Mouse (Mus musculus) NIH3T3 (cell line): ENCODE measurements around the gene Msh2.
"Not testable (repeated sequence)": the region's sequence is repeated elsewhere in the genome, so short reads cannot be mapped to it uniquely, and the experiment has no call there.

Experiments
- DNase-seq: peaks from one replicate; pipeline ENCODE4 v3.0.0-alpha.2; 2012; ENCODE audit warnings: low read depth

Msh2 gene

DNA sequence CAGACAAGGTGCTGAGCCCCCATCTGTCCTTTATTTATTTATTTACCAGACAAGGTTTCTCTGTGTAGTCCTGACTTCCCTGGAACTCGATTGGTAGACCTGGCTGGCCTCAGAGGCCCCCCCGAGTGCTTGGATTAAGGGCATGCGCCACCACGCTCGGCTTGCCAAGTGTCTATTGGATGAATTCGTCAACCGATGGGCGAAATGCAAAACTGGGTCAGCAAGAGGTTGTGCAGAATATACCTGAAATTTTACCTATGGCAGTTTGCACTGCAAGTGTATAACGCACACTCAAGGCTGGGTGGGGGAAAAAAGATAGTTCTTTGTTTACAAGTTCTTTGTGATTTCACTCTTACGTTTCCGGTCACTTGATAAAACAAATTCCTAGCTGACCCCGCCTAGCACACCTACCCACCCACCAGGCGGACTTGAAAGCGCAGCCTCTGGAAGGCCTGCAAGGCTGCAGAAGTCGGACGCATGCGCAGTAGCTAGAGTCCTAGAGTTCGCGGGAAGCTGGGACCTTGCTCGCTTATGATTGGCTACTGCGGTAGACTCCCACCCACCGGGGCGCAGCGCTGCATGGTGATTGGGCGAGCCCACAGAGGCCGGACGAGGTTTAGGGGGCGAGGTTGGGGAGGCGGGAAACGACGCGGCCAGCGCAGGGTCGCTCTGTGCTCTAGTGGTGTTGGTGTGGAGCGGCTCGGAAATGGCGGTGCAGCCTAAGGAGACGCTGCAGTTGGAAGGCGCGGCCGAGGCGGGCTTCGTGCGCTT lies at the start of gene Msh2:
Gene Msh2, plus strand, starts transcription at position 441 of the 771 bp plus-strand sequence.
- DNase-seq: peak; percentile 98

DNA sequence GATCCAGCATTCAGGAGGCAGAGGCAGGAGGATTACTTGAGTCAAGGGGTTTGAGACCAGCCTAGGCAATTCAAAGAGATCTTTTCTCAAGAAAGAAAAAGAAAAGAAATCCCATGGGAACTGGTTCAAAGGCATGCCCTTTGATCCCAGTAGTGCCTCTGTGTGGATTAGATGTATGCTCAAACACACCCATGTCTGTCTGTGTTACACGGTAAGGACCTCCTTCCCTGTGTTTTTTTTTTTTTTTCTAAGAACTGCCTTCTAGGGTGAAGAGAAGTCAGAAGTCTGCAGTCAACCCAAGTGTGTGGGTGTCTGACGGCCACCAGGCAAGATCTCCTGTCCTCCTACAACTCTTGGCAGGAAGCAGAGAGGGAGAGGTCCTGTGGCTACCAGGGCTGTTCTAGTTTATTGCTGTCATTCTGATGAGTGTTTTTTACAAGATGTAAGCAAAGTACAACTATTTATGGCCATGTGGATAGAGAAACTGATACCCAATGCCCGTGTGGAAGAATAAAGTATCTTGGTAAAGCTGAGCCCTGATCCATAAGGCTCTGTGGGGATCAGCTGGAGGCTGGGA lies 46.5 kb upstream of the Msh2 start:
- no peak for DNase-seq

- no peak for DNase-seq
Observed at GRCm38 (mm10) chr17:87628144-87628543, 44.0 kb upstream of the Msh2 start.

- DNase-seq: peak; percentile 73
Observed at GRCm38 (mm10) chr17:87628706-87629105, 43.4 kb upstream of the Msh2 start.

DNA sequence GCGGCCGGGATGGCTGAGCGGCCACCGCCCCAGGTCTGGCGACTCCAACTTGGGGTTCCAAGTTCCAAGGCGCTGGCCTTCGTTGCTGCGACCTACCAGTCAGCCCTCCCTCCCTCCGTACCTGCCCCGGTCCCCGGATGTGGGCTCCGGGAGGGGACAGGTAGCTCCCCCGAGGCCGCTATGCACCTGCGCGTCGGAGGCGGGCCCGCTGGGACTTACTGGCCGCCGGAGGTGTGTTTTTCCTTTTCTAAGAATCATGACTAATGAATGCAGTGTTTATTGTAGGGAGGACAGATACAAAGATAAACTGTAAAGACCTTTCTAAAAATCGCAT lies 35.1 kb upstream of the Msh2 start:
- DNase-seq: no peak

- no peak for DNase-seq
Observed at GRCm38 (mm10) chr17:87639242-87639641, 32.9 kb upstream of the Msh2 start.

- DNase-seq: no peak
Observed at GRCm38 (mm10) chr17:87640272-87640671, 31.9 kb upstream of the Msh2 start.

DNA sequence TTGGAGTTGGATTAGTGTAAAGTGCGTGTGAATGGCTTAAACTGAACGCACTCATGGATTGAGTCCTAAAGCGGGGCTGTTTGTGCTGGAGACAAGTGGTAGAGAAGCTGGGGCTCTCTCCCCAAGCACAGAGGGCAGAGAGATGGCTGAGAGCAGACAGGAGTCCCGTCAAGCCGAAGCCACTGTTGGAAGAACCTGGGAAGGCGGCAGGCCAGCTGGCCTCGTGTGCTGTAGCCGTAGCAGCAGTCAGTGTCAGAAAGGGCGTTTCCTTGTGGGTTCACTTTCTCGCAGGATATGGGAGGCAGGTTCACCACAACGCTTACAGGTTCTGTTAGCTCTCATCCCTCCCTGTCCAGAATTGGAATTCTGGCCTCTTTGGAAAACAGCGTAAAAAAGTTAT lies 31.1 kb upstream of the Msh2 start:
- no peak for DNase-seq

- DNase-seq: no peak
Observed at GRCm38 (mm10) chr17:87642744-87643143, 29.4 kb upstream of the Msh2 start.

DNA sequence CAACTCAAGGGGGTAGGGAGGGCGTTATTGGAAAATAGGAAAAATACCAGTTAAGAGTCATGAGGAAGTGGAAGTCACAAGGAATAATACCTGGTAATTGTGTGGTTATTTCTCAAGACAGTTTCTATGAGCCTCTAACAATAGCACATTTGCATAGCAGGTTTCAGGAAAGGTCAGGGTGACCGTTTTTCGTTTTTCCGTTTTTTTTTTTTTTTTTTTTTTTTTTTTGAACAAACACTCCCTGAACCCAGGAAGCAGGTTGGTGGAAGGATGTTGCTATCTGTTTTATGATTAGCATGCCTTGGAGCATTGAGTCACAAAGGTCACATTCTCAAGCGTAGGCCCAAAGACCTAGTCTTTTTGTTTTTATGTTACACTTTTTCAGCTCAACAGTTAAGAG lies 16.5 kb upstream of the Msh2 start:
- not testable (repeated sequence) for DNase-seq

- DNase-seq: peak; percentile 59
Observed at GRCm38 (mm10) chr17:87661958-87662573, 10.1 kb upstream of the Msh2 start.

DNA sequence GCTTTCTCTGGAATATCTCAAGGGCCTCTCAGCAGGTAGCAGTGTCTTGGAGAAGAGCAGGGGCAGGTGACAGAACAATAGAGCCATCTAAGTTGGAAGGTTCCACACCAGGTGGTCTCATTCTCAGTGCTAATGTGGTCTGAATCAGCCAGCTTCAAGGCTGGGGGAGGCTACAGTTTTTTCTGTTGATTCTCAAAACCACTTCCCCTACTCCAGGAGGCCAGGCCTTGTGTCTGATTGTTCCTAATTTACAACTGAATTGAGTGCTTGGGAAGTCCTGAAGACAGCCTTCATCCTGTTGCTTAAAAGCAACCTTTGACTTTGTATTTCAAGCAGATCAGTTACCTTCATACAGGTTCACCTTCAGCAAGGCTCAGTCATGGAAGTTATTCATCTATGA lies 7.9 kb upstream of the Msh2 start:
- no peak for DNase-seq

DNA sequence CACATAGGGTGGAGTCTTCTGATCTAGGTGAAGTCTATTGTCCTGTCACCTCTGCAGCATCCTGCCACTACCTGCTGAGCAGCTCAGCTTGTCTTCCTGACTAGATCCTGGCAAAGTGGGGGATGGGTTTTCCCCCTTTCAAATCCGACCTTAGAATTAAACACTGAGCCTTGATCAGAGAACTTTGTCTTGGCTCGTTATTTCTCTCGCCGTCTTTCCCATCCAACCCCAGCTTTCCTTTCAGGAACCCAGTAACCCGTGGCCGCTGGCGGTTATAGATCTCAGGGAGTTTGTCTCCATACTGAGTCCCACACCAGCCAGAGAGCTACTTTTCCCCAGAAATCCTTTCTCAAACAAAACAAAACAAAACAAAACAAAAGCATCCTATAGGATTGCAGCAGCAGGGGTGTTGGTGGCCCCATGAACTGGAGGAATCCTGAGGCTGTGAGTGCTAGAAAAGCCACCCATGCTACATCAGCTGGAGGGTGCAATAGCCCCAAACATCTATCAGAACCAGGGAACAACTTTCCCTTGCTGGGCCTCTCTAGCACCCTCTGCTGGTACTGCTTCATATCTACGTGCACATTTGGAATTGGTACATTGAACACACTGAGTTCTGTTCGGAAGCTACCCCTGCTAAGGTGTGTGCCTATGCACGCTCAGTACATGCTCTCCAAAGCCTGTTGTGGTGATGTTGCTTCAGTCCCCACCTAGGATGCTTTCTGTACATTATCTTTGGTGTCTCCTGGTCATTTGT lies 6.9 kb upstream of the Msh2 start:
- DNase-seq: peak; percentile 80

GRCm38 (mm10) chr17:87672677-87673286 lies 652 bp downstream of the Msh2 start:
- peak; percentile 41 for DNase-seq

DNA sequence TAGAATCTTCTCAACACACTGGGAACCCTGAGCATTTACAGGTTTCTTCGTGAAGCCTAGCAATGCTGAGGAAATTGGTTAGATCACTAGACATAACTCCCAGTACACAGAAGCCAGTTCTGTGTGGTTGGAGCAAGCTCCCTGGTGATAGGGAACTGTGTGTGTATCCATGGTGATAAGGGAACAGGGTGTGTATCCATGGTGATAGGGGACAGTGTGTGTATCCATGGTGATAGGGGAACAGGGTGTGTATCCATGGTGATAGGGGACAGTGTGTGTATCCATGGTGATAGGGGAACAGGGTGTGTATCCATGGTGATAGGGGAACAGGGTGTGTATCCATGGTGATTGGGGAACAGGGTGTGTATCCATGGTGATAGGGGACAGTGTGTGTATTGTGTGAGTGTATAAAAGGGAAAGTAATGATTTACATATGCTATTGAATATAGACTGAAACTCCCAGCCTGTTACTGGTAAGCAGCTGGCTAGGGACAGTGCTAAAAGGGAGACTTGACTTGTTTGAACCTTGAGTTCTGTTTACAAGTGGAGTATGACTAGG lies 4.9 kb downstream of the Msh2 start:
- not testable (repeated sequence) for DNase-seq

- no peak for DNase-seq
Observed at GRCm38 (mm10) chr17:87677656-87678055, 5.5 kb downstream of the Msh2 start.

- no peak for DNase-seq
Observed at GRCm38 (mm10) chr17:87689217-87689616, 17.1 kb downstream of the Msh2 start.

DNA sequence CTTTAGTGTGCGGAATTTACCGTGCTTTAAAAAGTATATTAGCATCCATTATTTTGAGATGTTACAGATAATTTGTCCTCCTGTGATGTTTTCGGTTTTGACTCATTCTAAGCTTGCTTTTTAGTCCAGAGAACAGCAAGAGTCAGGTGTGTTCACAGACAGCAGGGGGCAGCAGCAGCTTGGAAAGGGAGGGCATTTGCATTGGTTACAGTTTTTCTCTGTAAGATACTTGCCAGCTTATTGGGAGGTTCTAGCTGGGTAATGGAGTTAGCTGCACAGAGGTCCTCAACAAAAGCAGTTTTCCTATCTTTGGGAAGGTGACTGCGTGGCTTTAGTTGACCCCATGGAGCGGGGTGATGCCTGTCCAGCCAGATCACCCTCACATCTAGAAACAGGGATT lies 19.8 kb downstream of the Msh2 start:
- DNase-seq: peak; percentile 90

DNA sequence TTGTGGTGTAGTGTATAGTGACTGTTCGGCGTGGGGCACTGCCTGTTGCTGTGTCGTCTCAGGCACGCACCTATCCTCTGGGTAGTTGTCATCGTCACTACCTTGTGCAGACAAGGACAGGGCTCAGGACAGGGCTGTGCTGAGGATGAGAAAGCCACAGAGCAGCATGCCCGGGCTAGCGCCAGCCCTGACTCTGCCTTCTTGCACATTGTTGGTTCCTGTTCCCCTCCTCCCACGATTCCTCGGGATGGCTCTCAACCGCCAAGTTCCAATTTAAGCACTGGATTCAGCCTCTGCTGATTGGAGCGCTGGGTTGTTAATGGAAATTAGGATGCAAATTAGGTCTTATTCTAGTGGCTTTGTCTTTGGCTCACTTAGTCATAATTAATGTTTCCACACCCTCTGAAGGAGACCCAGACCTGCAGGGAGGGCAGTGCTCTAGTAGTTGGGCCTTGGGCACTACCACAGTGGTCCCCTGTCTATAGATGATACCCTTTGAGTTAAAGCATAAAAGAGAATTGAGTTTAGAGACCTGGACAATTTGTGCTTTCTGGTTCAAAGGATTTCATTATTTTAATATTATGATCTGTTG lies 23.8 kb downstream of the Msh2 start:
- no peak for DNase-seq

- no peak for DNase-seq
Observed at GRCm38 (mm10) chr17:87696814-87697213, 24.7 kb downstream of the Msh2 start.

- peak; percentile 71 for DNase-seq
Observed at GRCm38 (mm10) chr17:87698996-87699765, 27.1 kb downstream of the Msh2 start.
